Mouse (Mus musculus): ENCODE data around the gene Alyref. TPM values are rescaled to one million over a fixed set of nuclear protein-coding genes. Genes with fewer than 3 reads are reported as not detected.

Alyref gene
- polyA plus RNA-seq, 1 experiment from 2014 or later: 149 TPM

GRCm38 (mm10) chr11:120627468-120628300 is 29.5 kb upstream of the Alyref start:
- TF ChIP-seq EP300 (IDR thresholded peaks at IDR 0.05): no peak
- no peak for TF ChIP-seq CTCF (IDR thresholded peaks at IDR 0.05)
- 75% methylated on average over 22 of the region's 22 CpGs for WGBS
- DNase-seq (ENCODE audit: low spot score) (peak; percentile 52), ATAC-seq (no peak)
- Histone ChIP-seq H3K36me3 (ENCODE audit: insufficient read depth, low read length) (peaks cover 3% of the 10 kb centered on the region; the same call in 1 of the 2 replicates), H3K9ac (replicated peaks; ENCODE audit: low read depth) (no peak overlapping the region), H3K9me3 (ENCODE audit: low read length) (no peaks in the 10 kb centered on the region), H3K4me1 (ENCODE audit: insufficient read depth, low read depth, low read length) (peaks cover 23% of the 10 kb centered on the region), H3K4me3 (ENCODE audit: low read depth, low read length) (no peak overlapping the region), H3K27ac (ENCODE audit: low read length) (no peak overlapping the region), H3K4me2 (replicated peaks; ENCODE audit: low read depth, low read length) (no peak overlapping the region), H3K27me3 (replicated peaks; ENCODE audit: insufficient read depth, low read length) (no peaks in the 10 kb centered on the region)

GRCm38 (mm10) chr11:120626785-120627467 is 28.8 kb upstream of the Alyref start:
- Histone ChIP-seq H3K4me2 (replicated peaks; ENCODE audit: low read depth, low read length) (no peak overlapping the region), H3K4me3 (ENCODE audit: low read depth, low read length) (no peak overlapping the region), H3K27me3 (replicated peaks; ENCODE audit: insufficient read depth, low read length) (no peaks in the 10 kb centered on the region), H3K36me3 (ENCODE audit: insufficient read depth, low read length) (peaks cover 8% of the 10 kb centered on the region), H3K9ac (replicated peaks; ENCODE audit: low read depth) (no peak overlapping the region), H3K9me3 (ENCODE audit: low read length) (no peaks in the 10 kb centered on the region), H3K27ac (ENCODE audit: low read length) (no peak overlapping the region), H3K4me1 (ENCODE audit: insufficient read depth, low read depth, low read length) (peaks cover 18% of the 10 kb centered on the region)
- 83% methylated on average over 11 of the region's 11 CpGs for WGBS
- ATAC-seq: no peak
- TF ChIP-seq CTCF (IDR thresholded peaks at IDR 0.05): no peak
- no peak for TF ChIP-seq EP300 (IDR thresholded peaks at IDR 0.05)
- DNase-seq (ENCODE audit: low spot score): no peak

GRCm38 (mm10) chr11:120625152-120625775 is 27.1 kb upstream of the Alyref start, which contains the start of gene Sirt7:
TSS of gene Sirt7 (minus strand) at chr11:120625240.
- no peaks in the 10 kb centered on the region for H3K9me3 ChIP-seq (ENCODE audit: low read length)
- peaks cover 16% of the 10 kb centered on the region for H3K36me3 ChIP-seq (ENCODE audit: insufficient read depth, low read length)
- no peaks in the 10 kb centered on the region for H3K27me3 ChIP-seq (replicated peaks; ENCODE audit: insufficient read depth, low read length)
- H3K4me1 ChIP-seq (ENCODE audit: insufficient read depth, low read depth, low read length): peaks cover 10% of the 10 kb centered on the region
- H3K4me2 ChIP-seq (replicated peaks; ENCODE audit: low read depth, low read length): peak within 1 kb of the TSS; percentile 98
- H3K27ac ChIP-seq (ENCODE audit: low read length): peak within 1 kb of the TSS; percentile 84
- H3K4me3 ChIP-seq (ENCODE audit: low read depth, low read length): peak within 1 kb of the TSS; percentile 93
- no peak for DNase-seq (ENCODE audit: low spot score)
- 14% methylated on average over 5 of the region's 5 CpGs for WGBS
- no peak for TF ChIP-seq CTCF (IDR thresholded peaks at IDR 0.05)
- peak within 1 kb of the TSS; percentile 78 for H3K9ac ChIP-seq (replicated peaks; ENCODE audit: low read depth)
- ATAC-seq: peak; percentile 9; the same call in 1 of the 2 replicates

- 0% methylated on average over 53 of the region's 53 CpGs for WGBS
- H3K36me3 ChIP-seq (ENCODE audit: insufficient read depth, low read length): peaks cover 18% of the 10 kb centered on the region
Observed at GRCm38 (mm10) chr11:120624680-120625111, 26.5 kb upstream of the Alyref start.

GRCm38 (mm10) chr11:120623961-120624679 is 26.0 kb upstream of the Alyref start:
- H3K9me3 ChIP-seq (ENCODE audit: low read length): no peaks in the 10 kb centered on the region
- H3K4me3 ChIP-seq (ENCODE audit: low read depth, low read length): peak overlapping the region; percentile 93
- peak overlapping the region; percentile 84 for H3K27ac ChIP-seq (ENCODE audit: low read length)
- no peaks in the 10 kb centered on the region for H3K27me3 ChIP-seq (replicated peaks; ENCODE audit: insufficient read depth, low read length)
- H3K9ac ChIP-seq (replicated peaks; ENCODE audit: low read depth): peak overlapping the region; percentile 78
- DNase-seq (ENCODE audit: low spot score) (peak; percentile 71), ATAC-seq (peak; percentile 81)
- peak overlapping the region; percentile 98 for H3K4me2 ChIP-seq (replicated peaks; ENCODE audit: low read depth, low read length)
- WGBS: 10% methylated on average over 29 of the region's 30 CpGs
- peaks cover 18% of the 10 kb centered on the region for H3K36me3 ChIP-seq (ENCODE audit: insufficient read depth, low read length)
- TF ChIP-seq CTCF (IDR thresholded peaks at IDR 0.05) (peak; percentile 71), EP300 (IDR thresholded peaks at IDR 0.05) (no peak)
- H3K4me1 ChIP-seq (ENCODE audit: insufficient read depth, low read depth, low read length): 0 out of 2 replicates have a peak, but pooled peaks cover 4% of the 10 kb centered on the region

More at GRCm38 (mm10) chr11:120624680-120625111, 26.5 kb upstream of the Alyref start:
- DNase-seq (ENCODE audit: low spot score) (peak; percentile 96), ATAC-seq (peak; percentile 87)
- peak overlapping the region; percentile 98 for H3K4me2 ChIP-seq (replicated peaks; ENCODE audit: low read depth, low read length)
- peak overlapping the region; percentile 78 for H3K9ac ChIP-seq (replicated peaks; ENCODE audit: low read depth)
- H3K27ac ChIP-seq (ENCODE audit: low read length): peak overlapping the region; percentile 84
- no peaks in the 10 kb centered on the region for H3K27me3 ChIP-seq (replicated peaks; ENCODE audit: insufficient read depth, low read length)
- no peaks in the 10 kb centered on the region for H3K9me3 ChIP-seq (ENCODE audit: low read length)
- TF ChIP-seq CTCF (IDR thresholded peaks at IDR 0.05) (no peak), EP300 (IDR thresholded peaks at IDR 0.05) (no peak)
- H3K4me1 ChIP-seq (ENCODE audit: insufficient read depth, low read depth, low read length): peaks cover 5% of the 10 kb centered on the region; the same call in 1 of the 2 replicates
- peak overlapping the region; percentile 93 for H3K4me3 ChIP-seq (ENCODE audit: low read depth, low read length)

All from lung, postnatal 0 days (tissue).